Mouse (Mus musculus) embryo, embryonic 11.5 days (tissue): ENCODE measurements around the gene Leng9.

Experiments used
- DNase-seq: peaks from one replicate; pipeline ENCODE4 v3.0.0-alpha.2; 2012; ENCODE audit warnings: low read depth, low spot score

The Leng9 gene

DNA sequence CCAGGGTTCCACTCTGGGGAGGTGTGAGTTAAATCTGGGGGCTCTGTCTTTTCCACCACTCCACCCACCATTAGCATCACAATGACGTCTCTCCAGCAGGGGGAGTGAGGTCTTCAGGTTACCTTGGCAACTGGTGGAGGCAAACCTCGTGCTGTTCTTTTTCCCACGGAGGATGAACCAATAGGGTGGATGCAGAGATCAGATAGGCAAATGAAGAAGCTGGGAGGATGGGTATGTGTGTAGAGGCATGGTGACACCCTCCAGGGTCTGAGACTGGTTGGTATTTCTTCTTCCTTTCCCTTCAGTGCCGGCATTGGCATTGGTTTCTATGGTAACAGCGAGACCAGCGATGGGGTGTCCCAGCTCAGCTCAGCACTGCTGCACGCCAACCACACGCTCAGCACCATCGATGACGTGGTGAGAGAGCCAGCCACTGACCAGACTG is 25.8 kb downstream of the Leng9 start:
- DNase-seq: peak; percentile 48

DNA sequence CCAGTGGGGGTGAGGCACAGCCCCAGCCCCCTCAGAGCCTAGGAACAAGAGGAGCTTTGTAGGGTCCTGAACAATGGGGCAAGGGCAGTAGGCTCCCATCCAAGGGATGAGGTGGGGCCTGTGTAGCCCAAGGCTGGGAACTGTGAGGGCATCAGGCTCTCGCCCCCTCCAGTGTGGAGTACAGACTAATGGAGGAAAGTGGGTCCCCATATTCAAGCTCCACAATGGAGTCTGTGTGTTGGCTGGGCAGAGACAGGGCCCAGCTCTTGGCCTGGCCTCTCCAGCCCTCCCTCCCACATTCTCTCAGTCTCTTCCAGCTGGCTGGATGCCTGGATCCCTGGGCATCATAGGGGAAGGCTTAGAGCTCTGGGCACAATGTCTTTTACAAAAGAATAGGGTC is 26.4 kb downstream of the Leng9 start:
- DNase-seq: no peak

DNA sequence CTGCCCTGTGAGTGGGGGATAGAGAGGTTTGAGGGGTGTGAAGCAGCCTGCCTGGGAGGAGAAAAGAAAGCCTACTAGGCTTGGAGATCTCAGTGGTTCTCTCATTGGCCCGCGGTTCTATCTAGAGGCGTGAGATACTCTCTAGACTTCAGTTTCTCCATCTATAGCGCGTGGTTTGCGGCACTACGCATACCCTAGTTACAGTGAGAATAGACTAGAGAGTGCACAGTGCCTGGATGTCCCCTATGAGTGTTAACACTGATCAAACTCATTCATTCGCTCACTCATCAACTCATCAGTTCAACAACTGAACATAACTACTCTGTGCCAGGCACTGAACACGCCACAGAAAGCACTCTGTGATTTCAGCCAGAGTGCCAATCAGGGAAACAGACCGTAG is 27.4 kb downstream of the Leng9 start:
- no peak for DNase-seq

DNA sequence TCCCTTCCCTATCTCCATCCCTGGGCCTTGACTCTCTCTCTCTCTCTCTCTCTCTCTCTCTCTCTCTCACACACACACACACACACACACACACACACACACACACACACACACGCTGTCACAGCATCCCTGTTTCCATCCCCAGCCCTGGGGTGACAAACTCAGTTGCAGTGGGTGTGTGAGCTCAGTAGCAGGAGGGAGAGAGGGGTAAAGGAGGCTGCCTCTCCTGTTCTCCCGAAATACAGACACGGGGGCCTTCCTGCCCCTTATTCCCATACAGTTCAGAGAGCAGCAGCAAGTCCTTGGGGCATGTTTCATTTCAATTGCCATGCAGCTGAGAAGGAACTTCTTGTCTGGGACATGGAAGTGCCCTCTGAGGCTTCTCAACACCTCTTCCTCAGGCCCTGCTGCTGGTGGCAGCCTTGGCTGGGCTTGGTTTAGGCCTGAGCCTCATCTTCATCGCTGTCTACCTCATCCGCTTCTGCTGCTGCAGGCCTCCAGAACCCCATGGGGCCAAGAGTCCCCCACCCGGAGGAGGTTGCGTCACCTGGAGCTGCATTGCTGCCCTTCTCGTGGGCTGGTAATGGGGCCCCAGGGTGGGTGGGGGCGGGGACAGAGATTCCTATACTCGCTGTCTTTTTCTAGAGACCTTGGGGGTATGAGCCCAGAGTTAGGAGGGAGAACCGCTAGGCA is 28.0 kb downstream of the Leng9 start:
- no peak for DNase-seq

DNA sequence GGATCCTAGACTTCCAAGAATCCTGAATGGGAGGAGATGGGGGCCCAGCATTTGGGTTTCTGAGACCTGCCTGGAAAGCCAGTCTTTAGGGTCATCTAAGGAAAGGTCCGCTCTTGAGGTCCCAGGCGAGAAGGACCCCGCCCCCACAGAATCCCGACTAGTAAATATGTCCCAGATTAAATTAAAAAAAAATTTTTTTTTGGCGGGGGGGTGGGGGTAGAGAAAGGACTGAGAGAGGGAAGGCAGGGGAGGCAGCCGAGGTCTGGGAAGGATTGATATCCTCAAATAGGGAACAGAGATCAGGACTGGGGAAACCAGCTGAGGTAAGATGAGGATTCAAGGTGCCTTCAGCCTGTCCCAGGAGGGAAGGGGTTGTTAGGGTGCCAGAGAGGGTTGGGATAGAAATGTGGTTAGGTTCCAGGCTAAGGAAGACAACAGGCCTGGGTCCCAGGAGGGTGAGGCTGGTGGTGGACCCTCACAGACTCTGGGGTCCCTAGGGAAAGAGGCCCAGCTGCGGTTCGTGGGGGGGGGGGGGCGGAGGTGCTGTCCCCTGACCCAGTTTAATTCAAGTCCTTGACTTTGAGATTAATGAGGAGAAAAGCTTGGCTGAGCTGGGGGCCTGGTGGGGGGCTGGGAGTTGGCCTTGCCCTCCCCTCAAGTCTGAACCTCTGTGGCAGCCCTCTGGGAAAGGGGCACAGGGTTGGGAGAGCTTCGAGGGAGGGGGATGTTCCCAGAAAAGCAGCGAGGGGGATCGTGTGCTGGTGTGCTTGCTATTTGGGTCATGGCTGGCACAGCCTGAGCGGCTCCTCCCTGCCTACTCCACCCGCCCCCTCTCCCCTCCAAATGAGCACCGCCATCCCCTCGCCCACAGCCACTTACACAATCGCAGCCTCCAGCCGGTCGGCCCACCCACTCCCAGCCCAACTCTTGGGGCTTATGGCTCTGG is 29.9 kb downstream of the Leng9 start:
- no peak for DNase-seq

DNA sequence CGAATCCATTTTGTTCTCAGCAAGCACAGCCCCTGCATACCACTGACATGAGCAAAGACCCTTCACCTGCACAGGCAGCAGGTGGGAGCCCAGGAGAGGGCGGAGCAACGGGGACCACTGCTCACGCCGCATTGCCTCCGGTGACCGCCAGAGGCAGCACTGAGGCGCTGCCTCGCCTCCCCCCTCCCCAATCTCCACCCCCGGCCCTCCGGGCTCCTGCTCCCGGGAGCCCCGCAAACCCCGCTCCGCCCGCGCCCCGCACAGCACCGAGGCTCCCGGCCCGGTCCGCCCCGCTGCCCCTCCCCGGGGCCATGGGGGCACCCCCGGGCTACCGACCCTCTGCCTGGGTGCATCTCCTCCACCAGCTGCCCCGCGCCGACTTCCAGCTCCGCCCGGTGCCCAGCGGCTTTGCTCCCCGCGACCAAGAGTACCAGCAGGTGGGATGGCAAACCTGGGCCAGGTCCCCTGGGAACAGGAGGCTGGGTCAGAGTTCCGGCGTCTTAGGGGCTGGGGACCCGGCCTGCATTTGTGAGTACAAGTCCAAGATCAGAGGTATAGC is 30.8 kb downstream of the Leng9 start, which contains the start of gene Ttyh1:
Gene Ttyh1 (plus strand): TSS at position 65 of the 559 bp plus-strand sequence.
- no peak for DNase-seq

DNA sequence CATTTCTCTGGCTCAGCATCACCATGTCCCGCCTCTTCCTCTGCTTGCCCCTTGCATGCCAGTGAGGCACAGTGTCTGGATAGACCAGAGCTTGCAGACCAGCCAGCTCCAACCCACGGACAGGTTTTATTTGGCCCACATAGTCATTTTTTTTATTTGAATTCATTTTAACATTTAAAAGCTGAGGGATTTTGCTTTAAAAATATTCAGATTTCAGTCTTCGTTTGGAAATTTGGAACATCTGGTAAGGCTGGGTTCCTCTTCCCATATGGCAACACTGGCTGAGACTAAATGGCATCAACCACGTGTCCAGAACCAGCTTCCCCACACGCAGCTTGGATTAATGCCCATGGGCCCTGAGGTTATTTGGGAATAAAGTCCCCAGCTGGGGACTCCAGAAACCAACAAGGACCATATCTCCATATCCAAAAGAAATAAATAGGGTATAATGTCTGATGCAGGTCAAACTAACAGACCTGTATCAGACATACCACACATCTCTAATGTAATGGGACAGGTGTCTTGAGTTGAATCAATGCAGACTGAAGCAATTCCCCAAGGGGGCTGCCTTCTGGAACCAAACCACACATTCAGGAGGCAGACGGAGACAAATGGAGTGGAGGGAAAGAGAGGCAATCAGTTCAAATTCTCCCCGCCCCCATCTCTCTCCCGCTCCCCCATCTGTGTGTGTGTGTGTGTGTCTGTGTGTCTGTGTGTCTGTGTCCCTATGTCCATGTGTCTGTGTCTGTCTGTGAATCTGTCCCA is 32.9 kb downstream of the Leng9 start:
- DNase-seq: no peak

DNA sequence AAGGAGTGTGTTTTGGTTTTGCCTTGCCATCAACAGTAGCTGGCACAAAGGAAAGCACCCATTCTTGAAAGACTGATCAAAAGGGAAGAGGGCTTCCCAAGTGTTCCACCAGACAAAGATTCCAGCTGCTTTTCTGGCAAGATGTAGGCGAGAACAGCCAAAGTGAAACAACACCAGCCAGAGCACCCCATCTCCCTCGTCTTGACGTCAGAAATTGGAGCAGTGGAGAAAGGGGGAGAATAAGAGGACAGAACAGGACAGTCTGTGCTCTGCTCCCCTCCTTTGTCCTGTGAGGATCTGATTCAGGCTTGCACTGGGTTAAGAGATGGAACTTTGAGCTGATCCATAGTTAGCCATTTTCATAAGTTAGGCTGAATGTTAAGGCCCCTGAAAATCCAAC is 38.4 kb downstream of the Leng9 start:
- no peak for DNase-seq

DNA sequence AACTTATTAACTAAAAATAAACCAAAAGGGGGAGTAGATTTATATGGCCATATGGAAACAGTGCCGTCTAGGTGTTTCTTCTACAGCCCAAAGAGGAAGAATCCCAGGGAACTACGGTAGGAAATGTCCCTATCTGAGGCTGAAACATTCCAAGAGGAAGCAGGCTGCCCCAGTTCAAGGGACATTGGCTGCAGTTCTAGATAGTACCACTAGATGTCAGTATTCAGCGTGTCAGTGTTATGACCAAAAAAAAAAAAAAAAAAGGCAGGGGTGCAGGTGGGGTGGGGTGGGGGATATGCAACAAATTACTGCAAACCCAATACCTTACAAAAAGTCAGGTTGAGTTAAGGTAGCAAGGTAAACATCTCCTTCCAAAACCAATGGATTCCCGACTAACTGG is 46.8 kb downstream of the Leng9 start:
- DNase-seq: no peak

DNA sequence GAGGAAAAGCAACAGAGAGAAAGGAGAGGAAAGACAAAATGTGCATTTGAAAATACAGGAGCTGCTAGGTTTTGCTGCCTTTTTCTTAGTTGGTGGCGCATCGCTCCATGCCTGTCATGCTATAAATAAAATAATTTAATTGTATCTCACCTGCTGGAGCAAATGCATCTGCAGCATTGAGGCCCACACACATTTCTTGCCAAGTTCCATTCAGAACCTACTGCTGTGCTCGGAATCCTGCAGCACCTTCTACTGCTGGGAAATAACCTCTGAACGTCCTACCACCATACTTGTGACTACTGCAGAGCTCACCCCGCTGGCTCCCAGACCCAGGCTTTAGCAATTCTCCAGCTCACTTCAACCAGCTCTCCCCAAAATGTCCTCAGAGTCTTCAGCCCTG is 49.0 kb downstream of the Leng9 start:
- no peak for DNase-seq

DNA sequence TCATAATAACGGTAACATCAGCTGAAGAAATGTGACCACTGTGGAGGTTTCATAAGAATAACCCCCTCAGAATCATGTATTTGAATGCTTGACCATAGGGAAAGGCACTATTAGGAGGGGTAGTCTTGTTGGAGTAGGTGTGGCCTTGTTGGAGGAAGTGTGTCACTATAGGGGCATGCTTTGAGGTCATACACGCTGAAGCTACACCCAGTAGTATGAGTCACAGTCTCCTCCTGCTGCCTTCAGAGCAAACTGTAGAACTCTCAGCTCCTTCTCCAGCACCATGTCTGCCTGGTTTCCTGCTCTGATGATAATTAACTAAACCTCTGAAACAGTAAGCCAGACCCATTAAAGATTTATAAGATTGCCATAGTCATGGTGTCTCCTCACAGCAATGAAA is 51.3 kb downstream of the Leng9 start:
- DNase-seq: no peak

DNA sequence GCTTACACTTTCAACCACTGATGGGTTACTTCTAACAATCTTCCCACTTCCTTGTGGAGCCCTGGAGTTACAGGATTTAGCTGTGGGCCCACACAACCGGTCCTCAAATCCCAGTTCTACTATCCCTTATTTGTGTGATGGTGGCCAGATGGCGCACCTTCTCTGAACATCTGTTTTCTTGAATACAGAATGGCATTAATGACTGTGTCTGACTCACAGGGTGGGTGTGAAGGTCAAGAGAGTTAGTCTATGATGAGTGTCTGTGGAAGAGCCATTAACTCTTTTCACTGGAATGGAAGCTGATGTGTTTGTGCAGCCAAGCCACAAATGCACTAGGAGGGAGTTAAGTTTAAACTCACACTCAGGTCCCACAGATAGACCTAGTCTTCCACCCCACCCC is 51.9 kb downstream of the Leng9 start:
- DNase-seq: no peak
